Mouse (Mus musculus): ENCODE measurements at regions not wholly inside any gene's neighbourhood (a gene's known extent, or its start where the extent isn't known, plus 50 kb on each side); places are given as distances from the start of the nearest gene placed in this dataset.

- DNase-seq, result no peak
Measured at GRCm38 (mm10) chr15:27132761-27133160, 237.4 kb upstream of the Fbxl7 start.

DNA sequence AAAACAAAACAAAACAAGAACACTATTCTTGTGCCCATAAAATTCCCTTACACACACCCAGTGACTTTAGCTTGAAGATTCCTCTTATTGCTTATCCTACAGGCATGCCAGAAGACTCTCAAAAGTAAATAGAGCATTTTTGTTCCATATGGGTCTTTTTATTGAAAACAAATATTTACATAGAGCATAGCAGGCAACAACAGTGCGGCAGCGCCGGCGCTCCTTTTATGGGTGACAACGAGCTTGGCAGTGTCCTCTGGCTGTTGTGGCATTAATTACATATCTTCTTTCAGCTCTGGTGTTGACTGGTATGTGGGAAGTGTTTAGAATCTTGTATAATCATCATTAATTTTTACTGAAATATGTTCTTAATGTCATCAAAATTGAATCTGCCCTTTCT, 242.2 kb upstream of the Fbxl7 start:
- DNase-seq, result no peak

GRCm38 (mm10) chr15:27145860-27146259, 250.5 kb upstream of the Fbxl7 start:
- DNase-seq, result no peak

DNA sequence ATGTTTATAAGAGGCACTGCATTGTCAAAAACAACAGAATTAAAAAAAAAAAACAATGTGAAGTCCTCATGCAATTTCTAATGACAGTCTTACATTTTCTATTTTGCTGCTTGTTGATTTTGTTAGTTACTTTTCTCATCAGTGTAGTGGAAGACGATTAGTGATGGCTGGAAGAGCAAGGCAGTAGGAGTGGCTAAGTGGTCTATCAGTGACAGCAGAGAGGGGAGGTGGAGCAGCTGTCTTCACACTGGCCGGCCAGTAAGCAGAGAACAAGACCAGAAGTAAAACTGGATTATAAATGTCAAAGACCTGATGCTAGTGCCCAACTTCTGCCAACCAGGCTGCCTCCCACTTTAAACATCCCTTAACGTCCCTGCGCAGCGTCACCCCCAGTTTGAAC, 265.6 kb upstream of the Fbxl7 start:
- DNase-seq, result no peak

- no peak for DNase-seq
Measured at GRCm38 (mm10) chr15:27167484-27167883, 272.1 kb upstream of the Fbxl7 start.

GRCm38 (mm10) chr15:27169846-27170245, 274.5 kb upstream of the Fbxl7 start:
- DNase-seq, result no peak

DNA sequence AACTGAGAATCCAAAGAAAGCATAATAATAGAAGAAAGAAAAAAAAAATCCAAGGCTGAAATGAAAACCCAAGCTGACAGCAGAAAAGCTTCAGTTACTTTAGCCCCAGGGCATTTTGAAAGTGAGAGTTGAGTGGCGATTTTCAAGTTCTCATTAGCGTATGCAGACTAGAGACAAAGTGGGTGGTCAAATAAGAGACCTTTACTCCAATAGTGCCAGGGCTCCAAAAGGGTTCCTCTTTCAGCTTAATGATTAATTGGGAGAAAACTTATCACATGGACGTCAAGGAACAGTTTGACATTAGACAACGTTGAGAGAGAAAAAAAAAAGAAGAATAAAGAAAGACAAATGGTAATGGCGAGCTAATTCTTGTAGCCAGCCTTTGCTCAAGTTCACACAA, 278.1 kb upstream of the Fbxl7 start:
- DNase-seq, result no peak

GRCm38 (mm10) chr15:27178084-27178935, 282.9 kb upstream of the Fbxl7 start:
- DNase-seq, result no peak

- DNase-seq, result peak; percentile 48
Measured at GRCm38 (mm10) chr15:27189699-27190098, 276.8 kb upstream of the Ank start.

- DNase-seq, result no peak
Measured at GRCm38 (mm10) chr15:27201513-27201912, 265.0 kb upstream of the Ank start.

DNA sequence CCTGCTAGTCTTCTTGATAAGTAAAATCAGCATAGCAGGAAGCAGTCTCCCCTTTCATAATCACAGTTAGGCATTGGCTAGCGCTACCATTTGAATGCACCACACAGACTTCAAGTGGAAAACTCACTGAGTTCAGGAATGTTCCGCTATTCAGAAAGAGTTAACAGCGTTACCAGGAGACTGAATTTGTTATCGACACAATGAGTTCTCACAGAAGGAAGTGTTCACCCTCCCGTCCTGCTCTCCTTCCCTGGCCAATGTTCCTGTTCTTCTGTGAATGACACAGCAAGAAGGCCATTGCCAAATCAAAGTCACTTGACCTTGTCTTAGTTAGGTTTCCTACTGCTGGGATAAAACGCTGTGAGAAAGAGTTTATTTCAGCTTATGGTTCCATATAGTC, 261.6 kb upstream of the Ank start:
- no peak for DNase-seq

- DNase-seq, result no peak
Measured at GRCm38 (mm10) chr15:27207446-27207845, 259.0 kb upstream of the Ank start.

GRCm38 (mm10) chr15:27216387-27216786, 250.1 kb upstream of the Ank start:
- no peak for DNase-seq

DNA sequence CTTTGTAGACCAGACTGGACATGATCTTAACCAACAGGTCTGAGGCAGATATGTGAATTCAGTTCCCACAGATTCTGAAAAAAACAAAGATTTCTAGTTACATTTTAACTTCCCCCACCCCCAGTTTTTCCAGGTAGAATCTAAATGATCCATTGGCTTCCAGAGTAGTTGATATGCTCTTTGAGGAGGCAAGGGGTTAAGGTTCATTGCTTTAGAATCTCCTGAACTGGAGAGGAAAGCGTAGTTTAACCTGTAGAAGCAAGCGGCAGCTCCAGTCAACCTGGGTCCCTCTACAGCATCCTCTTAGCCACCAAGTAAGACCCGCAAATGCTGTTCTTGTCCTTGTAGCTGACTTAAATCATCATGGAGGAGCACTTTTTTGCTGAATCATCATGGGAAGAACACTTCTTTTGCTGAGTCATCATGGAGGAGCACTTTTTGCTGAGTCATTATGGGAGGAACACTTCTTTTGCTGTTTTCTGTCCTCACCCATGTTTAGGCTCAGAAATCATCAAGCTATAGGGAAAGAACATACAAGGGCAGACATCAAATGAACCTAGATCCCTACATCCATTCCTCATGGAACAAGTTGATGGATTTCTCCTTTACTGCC, 247.2 kb upstream of the Ank start:
- no peak for DNase-seq

DNA sequence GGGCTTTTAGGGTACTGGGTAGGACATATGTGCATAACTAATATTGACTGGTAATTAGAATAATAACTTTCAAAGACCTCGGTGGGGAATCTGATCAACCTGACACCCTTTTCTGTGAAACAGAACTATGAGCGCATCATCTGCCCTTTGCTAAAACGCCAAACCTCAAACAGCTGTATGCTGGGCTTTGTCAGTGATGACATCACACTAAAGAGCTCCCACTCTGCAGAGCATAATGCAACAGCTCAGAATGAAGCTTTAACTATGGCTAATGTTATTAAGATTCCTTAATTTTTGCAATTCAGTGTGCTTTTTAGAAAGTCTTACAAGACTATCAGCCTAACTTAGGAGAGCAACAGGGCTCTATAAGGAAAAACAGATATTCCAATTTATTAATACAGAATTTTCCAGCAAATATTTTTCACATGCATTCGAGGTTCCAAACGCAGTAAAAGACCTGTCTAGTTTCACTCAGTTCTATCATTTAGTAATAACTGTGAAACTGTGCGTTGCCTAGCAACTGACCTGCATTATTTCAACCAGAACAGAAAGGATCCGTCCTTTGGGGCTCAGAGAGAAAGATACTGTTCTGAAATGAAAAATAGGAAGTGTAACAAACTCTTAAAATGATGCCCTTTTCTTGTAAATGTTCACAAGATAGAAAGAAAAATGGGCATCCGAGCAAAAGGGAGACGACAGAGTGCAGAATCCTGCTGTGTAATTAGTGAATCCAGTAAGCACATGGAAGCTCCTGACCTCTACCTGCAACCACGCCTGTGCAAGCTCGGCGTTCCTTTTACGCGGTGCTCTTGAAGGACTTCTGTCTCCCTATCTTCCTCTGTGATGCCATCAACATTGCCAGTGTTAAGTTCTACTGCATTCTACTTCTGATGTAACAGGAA, 242.6 kb upstream of the Ank start:
- no peak for DNase-seq

DNA sequence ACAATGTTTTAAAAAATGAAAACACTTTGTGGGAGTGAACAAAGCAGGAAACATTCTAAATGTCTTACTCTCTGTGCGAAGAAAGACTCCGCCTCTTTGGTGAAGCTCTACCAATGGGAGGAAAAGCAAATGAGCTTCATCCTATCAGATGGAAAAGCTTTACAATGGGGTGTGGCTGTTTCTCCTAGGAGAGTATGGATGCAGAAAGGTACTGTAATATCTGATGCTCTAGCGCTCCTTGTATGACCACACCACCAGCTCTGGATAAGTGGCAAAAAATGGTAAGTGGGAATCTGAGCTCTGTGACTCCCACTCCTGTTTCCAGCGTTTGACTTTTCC, 242.0 kb upstream of the Ank start:
- DNase-seq, result no peak

- no peak for DNase-seq
Measured at GRCm38 (mm10) chr15:27232804-27233203, 233.7 kb upstream of the Ank start.

- DNase-seq, result peak; percentile 57
Measured at GRCm38 (mm10) chr15:27234770-27235169, 231.7 kb upstream of the Ank start.

DNA sequence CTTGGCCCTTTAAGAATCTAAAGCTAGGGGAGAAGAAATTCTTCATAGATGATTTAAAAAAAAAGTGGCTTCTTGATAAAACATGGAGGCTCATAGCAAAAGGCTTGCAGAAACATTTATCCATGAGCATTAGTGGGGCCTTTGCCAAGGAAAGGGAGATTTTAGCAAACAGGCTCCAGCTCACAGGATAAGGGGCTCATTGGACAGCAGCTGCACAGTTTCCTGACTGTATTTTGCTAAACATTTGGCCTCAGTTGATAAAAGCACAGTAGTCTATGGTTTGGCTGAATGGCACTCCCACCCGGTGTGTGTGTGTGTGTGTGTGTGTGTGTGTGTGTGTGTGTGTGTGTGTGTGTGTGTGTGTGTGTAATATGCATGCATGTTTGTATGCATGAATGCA, 228.2 kb upstream of the Ank start:
- no peak for DNase-seq

- DNase-seq, result no peak
Measured at GRCm38 (mm10) chr15:27246302-27246701, 220.2 kb upstream of the Ank start.

DNA sequence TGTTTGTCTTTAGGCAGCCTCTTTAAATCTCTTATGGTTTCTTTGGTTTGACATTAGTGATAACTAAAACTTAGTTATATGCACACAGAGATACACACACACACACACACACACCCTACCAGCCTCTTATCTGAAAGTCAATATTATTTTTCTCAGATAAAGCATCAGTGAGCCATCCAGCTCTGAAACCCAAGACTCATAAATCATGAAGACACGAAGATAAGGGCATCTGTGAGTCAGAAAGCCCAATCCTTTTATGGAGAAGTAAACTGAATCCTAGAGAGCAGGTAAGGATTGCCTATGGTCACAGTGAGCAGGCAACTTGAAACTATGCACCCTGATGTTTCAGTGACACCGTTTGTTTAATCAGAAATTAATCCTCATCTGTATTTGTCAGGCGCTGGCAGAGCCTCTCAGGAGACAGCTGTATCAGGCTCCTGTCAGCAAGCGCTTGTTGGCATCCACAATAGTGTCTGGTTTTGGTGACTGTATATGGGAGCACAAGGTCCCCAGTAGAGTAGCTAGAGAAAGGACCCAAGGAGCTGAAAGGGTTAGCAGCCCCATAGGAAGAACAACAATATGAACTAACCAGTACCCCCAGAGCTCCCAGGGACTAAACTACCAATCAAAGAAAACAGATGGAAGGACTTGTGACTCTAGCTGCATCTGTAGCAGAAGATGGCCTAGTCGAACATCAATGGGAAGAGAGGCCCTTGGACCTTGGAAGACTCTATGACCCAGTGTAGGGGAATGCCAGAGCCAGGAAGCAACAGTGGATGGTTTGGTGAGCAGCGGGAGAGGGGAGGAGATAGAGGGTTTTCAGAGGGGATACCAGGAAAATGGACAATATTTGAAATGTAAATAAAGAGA, 207.3 kb upstream of the Ank start:
- no peak for DNase-seq

GRCm38 (mm10) chr15:27259854-27260191, 206.7 kb upstream of the Ank start:
- no peak for DNase-seq

DNA sequence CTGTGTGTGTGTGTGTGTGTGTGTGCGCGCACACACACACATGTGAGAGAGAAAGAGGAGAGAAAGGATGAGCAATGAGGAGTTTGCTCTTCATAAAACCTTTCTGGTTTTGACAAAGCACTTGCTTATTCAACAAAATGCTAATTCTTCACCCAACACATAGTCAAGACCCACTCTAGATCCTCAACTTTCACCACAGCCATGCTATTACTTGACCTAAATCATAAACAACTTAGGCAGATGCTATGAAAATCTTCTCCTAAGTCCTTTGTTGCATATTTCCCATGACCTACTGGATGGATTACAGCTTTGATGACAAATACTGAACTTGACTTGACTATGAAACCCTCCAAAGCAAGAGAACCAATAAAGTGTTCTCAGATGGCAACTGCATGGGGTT, 196.3 kb upstream of the Ank start:
- no peak for DNase-seq
